Mouse (Mus musculus) splenic B cell, adult 2 months (primary cell): Measurements from ENCODE around the gene Jmjd8.

Source experiments
- DNase-seq: peaks from one replicate; pipeline ENCODE4 v3.0.0-alpha.2; 2011; ENCODE audit warnings: low read depth, low spot score
- H3K27me3 ChIP-seq: 2 replicates; pipeline ENCODE4 v1.6.1; 2012; ENCODE audit warnings: mild to moderate bottlenecking, low read length, moderate library complexity, mixed read lengths; ENCODE audit not compliant: control insufficient read depth, poor library complexity, insufficient read depth, severe bottlenecking
- H3K36me3 ChIP-seq: 2 replicates; pipeline ENCODE4 v1.6.1; 2012; ENCODE audit warnings: mild to moderate bottlenecking, low read length, moderate library complexity, mixed read lengths; ENCODE audit not compliant: control insufficient read depth, poor library complexity, insufficient read depth, severe bottlenecking

Jmjd8 gene

DNA sequence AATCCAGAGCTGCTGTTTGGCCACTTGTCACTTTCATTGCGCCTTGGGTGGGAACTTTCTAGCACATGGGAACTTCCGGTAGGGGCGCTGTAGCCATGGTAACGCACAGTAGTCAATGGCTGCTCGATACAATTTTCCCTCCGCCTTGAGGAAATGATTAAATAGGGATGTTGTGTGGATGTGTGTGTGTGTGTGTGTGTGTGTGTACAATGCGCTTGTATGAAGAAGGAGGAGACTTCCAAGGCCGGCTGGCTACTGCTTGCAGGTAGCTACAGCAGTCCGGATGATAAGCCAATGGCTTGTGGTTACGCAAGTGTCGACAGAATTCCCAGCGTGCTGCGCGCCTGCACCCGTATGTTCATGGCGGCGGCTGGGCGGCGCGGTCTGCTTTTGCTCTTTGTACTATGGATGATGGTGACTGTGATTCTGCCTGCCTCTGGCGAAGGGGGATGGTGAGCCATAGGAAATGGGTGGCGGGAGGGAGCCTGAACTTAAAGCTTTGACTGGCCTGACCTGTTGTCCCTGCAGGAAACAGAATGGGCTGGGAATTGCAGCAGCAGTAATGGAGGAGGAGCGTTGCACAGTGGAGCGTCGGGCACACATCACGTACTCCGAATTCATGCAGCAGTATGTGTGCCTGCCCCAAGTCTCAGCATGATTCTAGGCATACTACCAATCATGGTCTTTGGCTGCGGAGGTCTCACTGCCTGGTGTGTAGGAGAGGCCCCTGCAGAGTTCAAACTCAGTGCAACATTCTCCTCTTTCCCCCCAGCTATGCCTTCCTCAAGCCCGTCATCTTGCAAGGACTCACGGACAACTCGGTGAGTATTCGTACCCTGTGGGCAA is at the start of gene Jmjd8:
Jmjd8 (plus strand) TSS at position 156 of the 846 bp plus-strand sequence.
- no peaks in the 10 kb centered on the region for H3K27me3 ChIP-seq
- DNase-seq, result peak; percentile 79

DNA sequence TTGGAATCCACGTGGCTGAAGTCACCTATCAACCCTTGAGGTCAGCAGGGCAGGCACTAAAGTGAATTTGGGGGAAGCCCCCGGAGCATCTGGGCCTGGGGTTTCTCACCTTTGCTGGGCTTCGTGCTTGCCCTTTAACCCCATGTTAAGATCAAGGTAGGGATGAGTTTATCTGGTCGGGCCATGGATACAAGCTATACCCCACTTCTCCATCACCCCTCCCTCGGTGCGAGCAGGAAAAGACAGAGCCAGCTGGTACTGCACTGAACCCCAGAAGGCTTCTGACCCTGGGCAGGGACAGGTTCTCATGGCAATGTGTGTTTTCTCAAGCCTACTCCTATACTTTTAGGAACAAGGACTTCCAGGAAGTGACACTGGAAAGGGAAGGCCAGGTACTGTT is 47.3 kb upstream of the Jmjd8 start:
- H3K36me3 ChIP-seq, result peaks cover 13% of the 10 kb centered on the region
- no peak for DNase-seq
- H3K27me3 ChIP-seq, result no peaks in the 10 kb centered on the region

More for the DNA sequence above, at the start of gene Jmjd8:
- H3K36me3 ChIP-seq, result peaks cover 6% of the 10 kb centered on the region; the same call in 1 of the 2 replicates

- DNase-seq, result no peak
- no peaks in the 10 kb centered on the region for H3K27me3 ChIP-seq
- peaks cover 10% of the 10 kb centered on the region for H3K36me3 ChIP-seq
These were observed 45.6 kb upstream of the Jmjd8 start for GRCm38 (mm10) chr17:25783086-25783485.

DNA sequence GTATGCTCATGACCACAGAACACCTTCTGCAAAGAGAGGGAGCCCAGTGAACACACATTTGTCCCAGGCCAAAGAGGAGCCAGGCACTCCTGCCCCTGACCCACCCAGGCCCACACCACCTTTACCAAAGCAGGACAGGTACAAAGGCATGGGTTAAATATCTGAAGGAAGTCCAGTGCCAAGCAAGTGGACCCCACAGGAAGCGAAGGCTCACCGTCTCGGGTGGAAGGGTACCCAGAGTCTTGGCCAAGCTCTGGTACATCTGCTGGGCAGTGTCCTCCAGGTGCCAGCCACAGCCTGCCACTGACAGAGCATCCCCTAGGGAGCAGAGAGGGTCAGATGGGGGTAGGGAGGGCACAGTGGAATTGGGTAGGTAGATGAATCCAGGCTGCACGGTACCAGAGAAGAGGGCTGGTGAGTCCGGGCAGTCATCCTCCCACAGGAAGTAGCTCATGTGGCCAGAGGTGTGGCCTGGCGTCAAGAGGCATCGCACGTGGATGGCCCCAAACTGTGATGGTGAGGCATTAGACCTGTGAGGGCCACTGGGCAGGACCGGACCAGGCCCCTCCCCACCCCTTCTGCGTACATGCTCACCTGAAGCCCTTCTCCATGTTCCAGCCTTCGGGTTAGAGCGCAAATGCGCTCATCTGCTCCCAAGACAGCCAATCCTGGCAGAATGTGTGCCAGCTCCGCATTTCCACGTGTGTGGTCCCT is 44.6 kb upstream of the Jmjd8 start:
- DNase-seq, result no peak
- Histone ChIP-seq H3K27me3 (no peaks in the 10 kb centered on the region), H3K36me3 (peaks cover 10% of the 10 kb centered on the region)

DNA sequence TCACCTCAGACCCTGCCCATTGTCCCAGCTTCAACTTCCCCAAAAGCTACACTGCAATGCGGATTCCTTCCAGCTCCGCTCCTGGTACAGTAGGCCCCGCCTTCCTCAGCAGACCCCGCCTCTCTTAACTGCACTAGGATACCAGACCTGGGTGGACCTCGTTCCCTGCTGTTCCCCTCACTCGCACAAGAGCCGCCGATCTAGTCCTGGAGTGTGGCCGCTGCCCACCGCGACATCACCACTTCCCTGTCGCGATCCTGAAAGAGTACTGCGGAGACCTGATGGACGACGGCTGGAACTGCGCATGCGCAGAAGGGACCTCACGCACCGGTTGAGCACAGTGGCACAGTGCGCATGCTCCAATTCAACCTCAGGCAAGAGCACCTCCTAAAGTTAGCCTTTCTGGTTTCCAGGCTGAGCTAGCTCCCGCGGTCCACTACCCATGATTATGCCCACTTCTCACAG is 43.4 kb upstream of the Jmjd8 start, which contains the start of gene Haghl:
Haghl (minus strand) TSS at position 393 of the 465 bp plus-strand sequence.
- DNase-seq, result peak; percentile 98
- Histone ChIP-seq H3K36me3 (peaks cover 9% of the 10 kb centered on the region), H3K27me3 (no peaks in the 10 kb centered on the region)

DNA sequence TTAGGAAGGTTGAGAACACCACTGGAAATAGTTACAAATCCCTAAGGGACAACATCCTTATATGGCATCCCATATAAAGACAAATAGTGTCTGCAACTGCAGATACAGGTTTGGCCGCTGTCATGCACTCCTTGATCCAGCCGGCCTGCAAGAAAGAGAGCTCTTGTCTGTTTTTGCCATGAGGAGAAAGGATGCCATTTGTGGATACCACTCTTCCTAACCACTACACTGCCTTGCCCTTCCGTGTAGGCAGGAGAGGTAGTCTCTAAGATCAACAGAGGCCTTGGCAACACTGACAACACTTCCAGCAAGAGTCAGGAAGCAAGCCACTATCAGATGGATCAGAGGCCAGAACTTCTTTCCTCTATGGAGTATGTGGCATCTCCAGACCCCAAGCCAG is 42.4 kb upstream of the Jmjd8 start, which contains the start of gene Ccdc78:
Ccdc78 (plus strand) TSS at position 301 of the 400 bp plus-strand sequence.
- no peak for DNase-seq
- peaks cover 4% of the 10 kb centered on the region for H3K36me3 ChIP-seq
- H3K27me3 ChIP-seq, result no peaks in the 10 kb centered on the region

DNA sequence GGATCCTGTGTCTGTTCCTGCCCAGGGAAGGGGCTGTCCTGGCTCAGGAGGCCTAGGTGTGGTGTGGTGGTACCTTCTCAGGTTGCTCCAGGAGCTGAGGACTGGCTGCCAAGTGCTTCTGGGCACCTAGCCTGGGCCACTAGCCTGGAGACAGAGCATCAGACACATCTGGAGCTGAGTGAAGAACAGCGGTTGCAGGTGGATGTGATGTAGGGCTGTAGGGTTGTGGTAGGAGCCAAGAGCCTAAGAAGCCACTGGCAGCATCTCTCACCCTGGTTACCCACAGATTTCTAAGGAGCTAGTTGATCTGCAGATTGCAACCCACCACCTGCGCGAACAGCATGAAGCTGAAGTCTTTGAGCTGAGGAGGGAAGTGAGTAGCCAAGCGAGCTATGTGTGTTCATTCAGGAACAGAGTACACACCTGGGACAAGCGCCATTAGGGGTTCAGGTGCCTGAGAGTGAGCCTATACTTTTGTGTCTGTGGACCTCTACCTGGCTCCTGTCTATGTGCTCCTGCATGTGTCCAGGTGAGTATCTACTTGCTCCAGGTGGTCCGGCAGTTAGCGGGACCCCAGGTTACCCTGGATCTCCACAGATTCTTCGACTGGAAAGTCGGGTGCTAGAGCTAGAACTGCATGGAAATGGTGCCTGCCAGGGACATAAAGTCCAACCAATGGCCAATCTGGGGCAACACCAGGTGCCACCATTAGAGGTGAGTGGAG is 41.7 kb upstream of the Jmjd8 start:
- DNase-seq, result no peak
- H3K36me3 ChIP-seq, result peaks cover 4% of the 10 kb centered on the region
- no peaks in the 10 kb centered on the region for H3K27me3 ChIP-seq

DNA sequence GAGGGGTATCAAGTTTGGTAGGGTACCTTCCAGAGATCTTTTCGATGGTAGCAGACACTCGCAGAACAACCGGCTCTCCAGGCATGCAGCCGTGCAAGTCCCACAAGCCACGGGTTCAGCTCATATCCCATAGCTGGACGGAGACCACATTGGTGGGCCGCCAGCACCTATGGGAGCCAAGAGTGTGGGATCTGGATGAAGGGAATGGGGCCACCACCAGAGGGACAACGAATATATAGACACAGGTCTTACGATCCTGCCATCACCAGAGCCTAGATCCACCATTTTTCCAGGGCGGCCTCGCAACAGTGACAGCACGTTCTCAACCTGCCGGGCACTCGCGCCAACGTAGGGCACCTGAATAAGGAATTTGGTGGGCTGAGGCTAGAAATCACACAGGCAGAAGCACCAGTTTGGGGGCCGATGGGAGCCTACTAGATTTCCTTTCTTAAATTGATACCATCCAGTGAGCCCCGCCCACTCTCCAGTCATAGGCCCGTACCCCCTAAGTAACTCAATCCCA is 37.3 kb upstream of the Jmjd8 start:
- peaks cover 3% of the 10 kb centered on the region; the same call in 1 of the 2 replicates for H3K36me3 ChIP-seq
- H3K27me3 ChIP-seq, result no peaks in the 10 kb centered on the region
- no peak for DNase-seq

- DNase-seq, result peak; percentile 86
- no peaks in the 10 kb centered on the region for H3K27me3 ChIP-seq
- peaks cover 3% of the 10 kb centered on the region; the same call in 1 of the 2 replicates for H3K36me3 ChIP-seq
These were observed 36.7 kb upstream of the Jmjd8 start for GRCm38 (mm10) chr17:25791843-25792527.

DNA sequence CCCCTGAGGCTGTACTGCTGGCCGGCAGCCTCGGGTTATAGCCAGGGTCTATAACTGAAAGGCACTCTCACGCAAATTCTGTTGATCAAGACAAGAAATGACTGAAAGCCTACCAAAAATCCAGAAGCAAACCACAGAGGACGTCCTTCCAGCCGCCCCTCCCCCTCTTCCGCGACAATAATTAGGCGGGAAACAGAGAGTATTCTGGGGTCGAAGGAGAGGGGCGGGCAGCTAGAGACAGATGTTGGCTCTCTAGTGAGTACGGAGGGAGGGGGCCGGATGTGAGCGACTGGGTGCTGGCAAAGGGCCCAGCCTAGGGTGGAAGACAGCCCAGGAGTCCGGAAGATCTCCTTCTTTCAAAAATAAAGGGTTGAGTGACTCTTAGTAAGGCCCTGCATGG is 36.1 kb upstream of the Jmjd8 start, which contains the start of gene Fam173a:
Fam173a (minus strand) TSS at position 287 of the 400 bp plus-strand sequence.
- Histone ChIP-seq H3K27me3 (no peaks in the 10 kb centered on the region), H3K36me3 (peaks cover 3% of the 10 kb centered on the region; the same call in 1 of the 2 replicates)
- peak; percentile 68 for DNase-seq

DNA sequence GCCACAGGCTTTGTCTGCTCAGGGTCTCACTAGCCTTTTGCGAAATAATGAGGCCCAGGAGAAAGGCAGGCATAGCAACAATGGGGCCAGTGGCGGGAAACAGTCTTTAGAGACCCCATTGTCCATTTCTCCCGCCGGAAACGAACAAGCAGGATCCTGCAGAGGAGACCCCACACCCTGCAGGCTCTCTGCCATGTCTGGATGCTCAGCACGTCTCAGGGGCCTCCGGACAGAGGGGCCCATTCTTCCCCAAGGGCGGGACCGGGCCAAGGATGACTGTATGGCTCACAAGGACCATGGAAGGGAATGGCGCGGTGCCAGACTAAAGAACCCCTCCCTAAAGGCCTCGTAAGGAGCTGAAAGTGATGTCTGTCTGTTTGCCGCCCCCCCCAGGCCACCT is 34.5 kb upstream of the Jmjd8 start:
- H3K27me3 ChIP-seq, result no peaks in the 10 kb centered on the region
- peaks cover 3% of the 10 kb centered on the region; the same call in 1 of the 2 replicates for H3K36me3 ChIP-seq
- DNase-seq, result no peak

- Histone ChIP-seq H3K36me3 (no peaks in the 10 kb centered on the region), H3K27me3 (no peaks in the 10 kb centered on the region)
- DNase-seq, result no peak
These were observed 33.7 kb upstream of the Jmjd8 start for GRCm38 (mm10) chr17:25794998-25795397.

DNA sequence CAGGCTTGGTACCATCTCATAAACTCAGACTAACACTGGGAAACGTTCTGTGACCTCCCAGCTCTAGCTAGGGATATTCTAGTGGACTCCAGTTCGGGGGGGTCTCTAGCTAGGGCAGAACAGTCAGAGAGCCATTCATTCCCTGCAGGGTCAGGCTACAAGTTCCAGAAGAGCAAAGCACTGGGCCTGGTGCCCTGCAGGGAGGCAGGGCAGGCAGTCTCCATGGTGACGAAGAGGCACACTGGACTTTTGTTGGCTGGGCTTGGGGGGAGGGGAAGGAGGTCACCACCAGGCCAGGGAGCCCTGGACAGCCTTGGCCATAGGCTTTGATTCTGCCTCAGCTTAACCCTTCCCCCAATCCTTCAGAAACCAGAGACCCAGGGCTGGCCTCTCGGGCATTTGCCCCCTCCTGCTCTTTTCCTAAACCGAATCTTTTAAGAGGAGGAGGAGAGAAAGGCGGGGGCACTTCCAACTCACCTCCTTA is 33.0 kb upstream of the Jmjd8 start, which contains the start of gene AC134908.4:
AC134908.4 (minus strand) TSS at position 51 of the 484 bp plus-strand sequence.
- Histone ChIP-seq H3K27me3 (no peaks in the 10 kb centered on the region), H3K36me3 (no peaks in the 10 kb centered on the region)
- DNase-seq, result no peak
